ENCODE assay signal across 32 mouse cellular contexts in the genomic region with DNA sequence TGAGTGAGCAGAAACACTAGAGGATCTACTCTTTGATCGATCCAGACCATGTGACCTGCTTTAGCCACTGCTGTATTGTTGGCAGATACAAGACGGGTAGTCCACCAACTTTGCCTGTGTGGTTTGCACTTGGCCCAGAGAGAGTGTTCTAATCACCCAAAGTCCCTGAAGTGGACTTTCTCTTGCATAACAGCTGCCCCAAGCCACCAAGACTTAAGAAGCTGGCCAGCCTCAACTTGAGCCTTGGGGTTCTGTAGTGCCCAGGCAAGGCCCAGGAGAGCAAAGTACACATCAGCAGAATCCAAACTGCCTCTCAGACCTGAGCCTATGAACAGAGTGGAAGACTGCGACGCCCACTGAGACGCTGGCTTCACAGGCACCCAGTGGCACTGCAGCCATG. TPM values are rescaled to one million over a fixed set of nuclear protein-coding genes. Genes with fewer than 3 reads are reported as not detected.
A peak's percentile ranks its signal among the peaks of the same experiment; 100 is the strongest.
DNase-seq lines count a peak whose midpoint lies in the region; ATAC-seq and TF ChIP-seq lines count a peak whose summit lies in the region.
"Had no signal": no experiment of that assay in that cellular context is flagged by ENCODE, and none has a peak within 500 bp of the region (broad histone marks: within the 10 kb centered on the region; RNA-seq: fewer than 3 reads in every experiment).

No protein-coding gene starts in this region.

- ATAC-seq in midbrain, embryonic 14.5 days (ENCODE audit: low FRiP score, low TSS enrichment): no peak
- ATAC-seq in lung, embryonic 16.5 days (ENCODE audit: low read depth): peak; percentile 62
- ATAC-seq: activated CD4-positive, CD25-positive, alpha-beta regulatory T cell, adult 4 months; forebrain, embryonic 14.5 days; hindbrain, postnatal 0 days; intestine, embryonic 16.5 days; liver, embryonic 12.5 days; midbrain, embryonic 16.5 days had no signal

- no peaks in the 10 kb centered on the region for H3K36me3 ChIP-seq in kidney, adult 2 months (ENCODE audit: control insufficient read depth, insufficient read depth, low read length)
- no peaks in the 10 kb centered on the region for H3K36me3 ChIP-seq in midbrain, embryonic 10.5 days
- no peaks in the 10 kb centered on the region for H3K36me3 ChIP-seq in midbrain, embryonic 14.5 days (ENCODE audit: control insufficient read depth, insufficient read depth, low read length)
- H3K36me3 ChIP-seq in lung, embryonic 16.5 days (ENCODE audit: control insufficient read depth, insufficient read depth, low read length): no peaks in the 10 kb centered on the region
- H3K36me3 ChIP-seq: embryonic facial prominence, embryonic 13.5 days; heart, embryonic 12.5 days; limb, embryonic 12.5 days; liver, embryonic 12.5 days; lung, embryonic 15.5 days; neural tube, embryonic 13.5 days had no signal

- no peak for TF ChIP-seq POLR2A in kidney, adult 2 months (IDR thresholded peaks at IDR 0.05; ENCODE audit: low read depth, low read length)

- no peak overlapping the region for H3K9ac ChIP-seq in midbrain, embryonic 14.5 days (replicated peaks; ENCODE audit: low read length)
- no peak overlapping the region for H3K9ac ChIP-seq in lung, embryonic 16.5 days (ENCODE audit: low read length)
- H3K9ac ChIP-seq: embryonic facial prominence, embryonic 13.5 days; heart, embryonic 12.5 days; limb, embryonic 12.5 days; liver, embryonic 12.5 days; lung, embryonic 15.5 days; neural tube, embryonic 13.5 days had no signal

- DNase-seq in kidney, adult 2 months: peak; percentile 60
- no peak for DNase-seq in kidney, postnatal 10 days
- no peak for DNase-seq in midbrain, embryonic 10.5 days (ENCODE audit: low spot score)
- DNase-seq in midbrain, embryonic 14.5 days: no peak
- no peak for DNase-seq in heart, postnatal 36 days
- no peak for DNase-seq in left cerebral cortex, postnatal 14 days (ENCODE audit: low spot score in 2 of 2)
- DNase-seq: cerebellum, adult 8-10 months; cerebellum, postnatal 36 days; embryo, embryonic 11 days; gastrocnemius, postnatal 10 days; heart, adult 11 months; heart, postnatal 10 days; retina, postnatal 1 day; right cerebral cortex, postnatal 25 days; spleen, adult 18-20 months had no signal

- no peak overlapping the region for H3K4me2 ChIP-seq in midbrain, embryonic 14.5 days (ENCODE audit: low read length)
- H3K4me2 ChIP-seq in lung, embryonic 16.5 days (ENCODE audit: low read depth, low read length): no peak overlapping the region
- H3K4me2 ChIP-seq: embryonic facial prominence, embryonic 13.5 days; heart, embryonic 12.5 days; limb, embryonic 12.5 days; liver, embryonic 12.5 days; lung, embryonic 15.5 days; neural tube, embryonic 13.5 days had no signal

- no peaks in the 10 kb centered on the region for H3K4me1 ChIP-seq in kidney, adult 2 months (ENCODE audit: control insufficient read depth, insufficient read depth, low read length)
- H3K4me1 ChIP-seq in midbrain, embryonic 10.5 days: peaks cover 18% of the 10 kb centered on the region
- no peaks in the 10 kb centered on the region for H3K4me1 ChIP-seq in midbrain, embryonic 14.5 days (ENCODE audit: control insufficient read depth, insufficient read depth, low read length)
- H3K4me1 ChIP-seq in lung, embryonic 16.5 days (replicated peaks; ENCODE audit: control insufficient read depth, insufficient read depth, low read length): no peaks in the 10 kb centered on the region
- H3K4me1 ChIP-seq: embryonic facial prominence, embryonic 13.5 days; limb, embryonic 12.5 days; liver, embryonic 12.5 days had no signal

- no peaks in the 10 kb centered on the region for H3K9me3 ChIP-seq in midbrain, embryonic 10.5 days (replicated peaks)
- no peaks in the 10 kb centered on the region for H3K9me3 ChIP-seq in midbrain, embryonic 14.5 days (ENCODE audit: control insufficient read depth, low read length)
- no peaks in the 10 kb centered on the region for H3K9me3 ChIP-seq in lung, embryonic 16.5 days (ENCODE audit: control insufficient read depth, low read length)
- H3K9me3 ChIP-seq: embryonic facial prominence, embryonic 13.5 days; heart, embryonic 12.5 days; limb, embryonic 12.5 days; liver, embryonic 12.5 days; lung, embryonic 15.5 days had no signal

- no peak for TF ChIP-seq CTCF in kidney, adult 2 months (conservative IDR thresholded peaks at IDR 0.05; ENCODE audit: insufficient read depth, insufficient read length, low read depth, low read length)

- no peak overlapping the region for H3K4me3 ChIP-seq in kidney, adult 2 months (ENCODE audit: insufficient read depth, low read depth, low read length)
- no peak overlapping the region for H3K4me3 ChIP-seq in midbrain, embryonic 10.5 days
- H3K4me3 ChIP-seq in midbrain, embryonic 14.5 days (replicated peaks; ENCODE audit: low read depth, low read length): no peak overlapping the region
- no peak overlapping the region for H3K4me3 ChIP-seq in lung, embryonic 16.5 days (ENCODE audit: low read length)
- H3K4me3 ChIP-seq: embryonic facial prominence, embryonic 13.5 days; erythroblast, embryonic 14.5 days; heart, embryonic 12.5 days; left cerebral cortex, adult 2 months; limb, embryonic 12.5 days; liver, embryonic 12.5 days; lung, embryonic 15.5 days; myocyte; neural tube, embryonic 13.5 days had no signal

- no peaks in the 10 kb centered on the region for H3K27me3 ChIP-seq in kidney, adult 2 months (replicated peaks; ENCODE audit: control insufficient read depth, insufficient read depth, low read length)
- H3K27me3 ChIP-seq in midbrain, embryonic 10.5 days (ENCODE audit: low read depth, poor library complexity, severe bottlenecking): no peaks in the 10 kb centered on the region
- H3K27me3 ChIP-seq in midbrain, embryonic 14.5 days (ENCODE audit: control insufficient read depth, insufficient read depth, low read length): no peaks in the 10 kb centered on the region
- H3K27me3 ChIP-seq in lung, embryonic 16.5 days (ENCODE audit: control insufficient read depth, insufficient read depth, low read depth, low read length): no peaks in the 10 kb centered on the region; the same call in 1 of the 2 replicates
- H3K27me3 ChIP-seq: liver, embryonic 12.5 days; lung, embryonic 15.5 days; neural tube, embryonic 13.5 days had no signal

- H3K27ac ChIP-seq in kidney, adult 2 months (ENCODE audit: insufficient read depth, low read depth, low read length): no peak overlapping the region
- H3K27ac ChIP-seq in midbrain, embryonic 10.5 days (replicated peaks): 0 out of 2 replicates have a peak overlapping the region, but pooled peaks have one; percentile 13
- H3K27ac ChIP-seq in midbrain, embryonic 14.5 days (replicated peaks; ENCODE audit: low read depth, low read length): no peak overlapping the region
- H3K27ac ChIP-seq in lung, embryonic 16.5 days (ENCODE audit: low read length): no peak overlapping the region
- H3K27ac ChIP-seq: embryonic facial prominence, embryonic 13.5 days; hindbrain, postnatal 0 days; left cerebral cortex, adult 2 months; limb, embryonic 12.5 days; liver, embryonic 12.5 days; lung, embryonic 15.5 days; neural tube, embryonic 13.5 days had no signal

- WGBS in kidney, adult 2 months: 83% methylated on average over 5 of the region's 5 CpGs
- 95% methylated on average over 5 of the region's 5 CpGs for WGBS in midbrain, embryonic 10.5 days
- 93% methylated on average over 5 of the region's 5 CpGs for WGBS in midbrain, embryonic 14.5 days
- WGBS in lung, embryonic 16.5 days: 76% methylated on average over 5 of the region's 5 CpGs

- intact Hi-C loops in heart, postnatal 36 days (cut with DNase I): no loop called here
- intact Hi-C loops in left cerebral cortex, postnatal 14 days (cut with DNase I): no loop called here

RNA-seq across cellular contexts. Expression of gene Rgma, which starts 37.0 kb away (rescaled TPM):
- polyA plus RNA-seq in kidney, adult 2 months (2012; rRNA removed): 7.2 and 8.7 TPM in 2 replicates
- 51.2 and 65.4 TPM in 2 replicates for polyA plus RNA-seq in midbrain, embryonic 10.5 days (2016; fragmentation: Nextera tagmentation; extraction: Ambion mirVana)
- 46.4 and 59.4 TPM in 2 replicates for polyA plus RNA-seq in midbrain, embryonic 14.5 days (2014; fragmentation: Nextera tagmentation; extraction: Ambion mirVana)
- polyA plus RNA-seq in lung, embryonic 16.5 days (2015; fragmentation: Nextera tagmentation; extraction: Ambion mirVana): 10.1 and 10.5 TPM in 2 replicates
- total RNA-seq in heart, postnatal 36 days (2021): 10 to 100 TPM; 52.1 to 87.0 TPM
- total RNA-seq in left cerebral cortex, postnatal 14 days (2021): 100 to 1,000 TPM in 1 of 2 experiments, 10 to 100 TPM in 1; 84.6 to 103 TPM
- total RNA-seq: megakaryocyte-erythroid progenitor cell, adult 5-6 weeks; MEL had no signal
- polyA plus RNA-seq: activated CD4-positive, CD25-positive, alpha-beta regulatory T cell, adult 4 months; erythroblast, embryonic 14.5 days had no signal
